Mouse (Mus musculus) urinary bladder, adult 2 months (tissue): Measurements from ENCODE around the gene Itpr2. TPM values are rescaled to one million over a fixed set of nuclear protein-coding genes. Genes with fewer than 3 reads are reported as not detected.

Experiments used
- DNase-seq: peaks from one replicate; pipeline ENCODE4 v3.0.0; 2022; ENCODE audit warnings: low spot score
- polyA plus RNA-seq: library from polyadenylated mRNA; depleted of rRNA; stranded (reverse); fragments of >200 nt; gene quantifications from 2 replicates; pipeline ENCODE4 v1.2.3, GENCODE M21; 2012

The Itpr2 gene
- polyA plus RNA-seq, 1 experiment: 3.9 TPM

GRCm38 (mm10) chr6:146111781-146112180 lies 390.2 kb downstream of the Itpr2 start:
- no peak for DNase-seq

- DNase-seq: no peak
These were observed 390.9 kb downstream of the Itpr2 start for GRCm38 (mm10) chr6:146110832-146111741.

- no peak for DNase-seq
These were observed 391.6 kb downstream of the Itpr2 start for GRCm38 (mm10) chr6:146110425-146110824.

GRCm38 (mm10) chr6:146108695-146109094 lies 393.3 kb downstream of the Itpr2 start:
- no peak for DNase-seq

- no peak for DNase-seq
These were observed 394.7 kb downstream of the Itpr2 start for GRCm38 (mm10) chr6:146107117-146107832.

- no peak for DNase-seq
These were observed 418.7 kb downstream of the Itpr2 start for GRCm38 (mm10) chr6:146083056-146083961.

- no peak for DNase-seq
These were observed 419.5 kb downstream of the Itpr2 start for GRCm38 (mm10) chr6:146082476-146082875.

- DNase-seq: no peak
These were observed 420.4 kb downstream of the Itpr2 start for GRCm38 (mm10) chr6:146081578-146081977.

GRCm38 (mm10) chr6:146080546-146081512 lies 421.2 kb downstream of the Itpr2 start:
- no peak for DNase-seq

GRCm38 (mm10) chr6:146079734-146080443 lies 422.1 kb downstream of the Itpr2 start:
- DNase-seq: no peak

- DNase-seq: peak; percentile 42
These were observed 422.8 kb downstream of the Itpr2 start for GRCm38 (mm10) chr6:146079261-146079660.

- DNase-seq: no peak
These were observed 423.9 kb downstream of the Itpr2 start for GRCm38 (mm10) chr6:146078136-146078535.

- DNase-seq: no peak
These were observed 424.7 kb downstream of the Itpr2 start for GRCm38 (mm10) chr6:146077124-146077889.

GRCm38 (mm10) chr6:146072842-146073241 lies 429.2 kb downstream of the Itpr2 start:
- DNase-seq: no peak

GRCm38 (mm10) chr6:146071883-146072282 lies 430.1 kb downstream of the Itpr2 start:
- DNase-seq: no peak
